10 mouse cellular contexts compared by ENCODE assay signal in the genomic region with DNA sequence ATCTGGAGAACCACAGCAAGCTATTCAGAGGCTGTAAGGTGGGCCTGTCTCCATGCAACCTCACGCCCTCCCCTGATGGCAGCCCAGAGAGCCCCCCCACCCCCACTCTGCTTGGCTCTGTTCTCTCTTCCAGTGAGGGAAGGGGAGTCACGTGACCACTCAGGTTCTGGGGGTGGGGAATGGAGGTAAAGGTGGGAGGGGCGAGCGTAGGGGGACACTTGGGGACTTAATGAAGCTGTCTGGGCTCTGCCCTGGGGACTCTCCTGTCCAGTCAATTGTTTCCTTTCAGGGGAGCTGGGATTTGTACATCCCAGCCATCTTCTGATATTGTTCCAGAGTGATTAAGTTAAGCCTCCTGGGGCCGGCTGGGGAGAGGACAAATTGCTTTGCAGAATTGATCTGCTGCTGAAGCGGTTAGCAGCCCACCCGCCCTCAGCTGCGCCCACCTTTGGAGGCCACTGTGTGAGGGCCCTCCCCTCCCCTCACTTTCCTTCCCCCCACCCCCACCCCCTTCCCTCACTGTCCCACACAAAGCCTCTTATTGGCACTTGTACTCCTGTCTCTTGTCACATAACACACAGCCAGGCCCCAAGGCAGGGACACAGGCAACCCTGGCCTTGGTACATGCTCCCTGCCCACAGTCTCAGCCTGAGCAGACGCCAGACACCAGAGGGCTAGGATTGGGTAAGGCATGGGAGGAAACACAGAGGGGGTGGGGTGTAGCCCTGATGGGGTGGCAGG. TPM values are rescaled to one million over a fixed set of nuclear protein-coding genes. Genes with fewer than 3 reads are reported as not detected.
A peak's percentile ranks its signal among the peaks of the same experiment; 100 is the strongest.
DNase-seq lines count a peak whose midpoint lies in the region; ATAC-seq and TF ChIP-seq lines count a peak whose summit lies in the region.
"Had no signal": no experiment of that assay in that cellular context is flagged by ENCODE, and none has a peak within 500 bp of the region (broad histone marks: within the 10 kb centered on the region; RNA-seq: fewer than 3 reads in every experiment).

No protein-coding gene starts in this region.

- 13% methylated on average over 8 of the region's 9 CpGs for WGBS in heart, embryonic 14.5 days
- WGBS in hindbrain, embryonic 13.5 days: 4% methylated on average over 9 of the region's 9 CpGs

- 0 out of 4 replicates have a peak overlapping the region, but pooled peaks of 1 of the 2 experiments have one; percentile 14 for H3K27ac ChIP-seq in heart, embryonic 14.5 days (replicated peaks in 1 of 2; ENCODE audit: control insufficient read depth in 1 of 2, insufficient read depth in 1 of 2, low read depth in 2 of 2, low read length in 2 of 2)
- peak overlapping the region; percentile 95 for H3K27ac ChIP-seq in hindbrain, embryonic 13.5 days

- DNase-seq in heart, postnatal 25 days (ENCODE audit: low spot score): no peak
- DNase-seq in embryo, embryonic 11.5 days (ENCODE audit: low read depth, low spot score): peak; percentile 53
- no peak for DNase-seq in layer of hippocampus, adult 8-10 months (ENCODE audit: low spot score in 2 of 2)
- DNase-seq in ovary, postnatal 36 days (ENCODE audit: low spot score): no peak
- DNase-seq in right cerebral cortex, postnatal 10 days (ENCODE audit: low spot score in 2 of 2): no peak
- DNase-seq: kidney, postnatal 25 days; lung, postnatal 10 days had no signal

- H3K36me3 ChIP-seq in heart, embryonic 14.5 days (ENCODE audit: control insufficient read depth, insufficient read depth, low read length): no peaks in the 10 kb centered on the region
- no peaks in the 10 kb centered on the region for H3K36me3 ChIP-seq in hindbrain, embryonic 13.5 days
- no peaks in the 10 kb centered on the region for H3K36me3 ChIP-seq in myocyte (ENCODE audit: control insufficient read depth, insufficient read depth)

- peak; percentile 10; the same call in 1 of the 2 replicates for ATAC-seq in heart, embryonic 14.5 days (ENCODE audit: insufficient number of reproducible peaks, insufficient read depth, low FRiP score, low read depth)
- peak; percentile 85 for ATAC-seq in hindbrain, embryonic 13.5 days (ENCODE audit: low FRiP score)

- H3K4me1 ChIP-seq in heart, embryonic 14.5 days (ENCODE audit: control insufficient read depth in 2 of 2, insufficient read depth in 2 of 2, low read length in 2 of 2): peaks cover 12 to 13% of the 10 kb centered on the region in 2 experiments; a peak in 3 of 4 replicates
- H3K4me1 ChIP-seq in hindbrain, embryonic 13.5 days (replicated peaks): peaks cover 52% of the 10 kb centered on the region

- no peaks in the 10 kb centered on the region for H3K79me2 ChIP-seq in myocyte (ENCODE audit: control insufficient read depth, insufficient read depth)

- TF ChIP-seq POLR2A in myocyte (IDR thresholded peaks at IDR 0.05; ENCODE audit: insufficient read length, low read depth): no peak

- peaks cover 17% of the 10 kb centered on the region for H3K27me3 ChIP-seq in heart, embryonic 14.5 days (ENCODE audit: control insufficient read depth, insufficient read depth, low read length)
- peaks cover 42% of the 10 kb centered on the region for H3K27me3 ChIP-seq in hindbrain, embryonic 13.5 days
- H3K27me3 ChIP-seq in myocyte (ENCODE audit: control insufficient read depth, insufficient read depth, insufficient read length): peaks cover 8% of the 10 kb centered on the region

- intact Hi-C loops in heart, postnatal 25 days (cut with DNase I): no loop called here

- peak overlapping the region; percentile 18; the same call in 1 of the 2 replicates for H3K4me2 ChIP-seq in heart, embryonic 14.5 days (ENCODE audit: low read length)
- peak overlapping the region; percentile 32 for H3K4me2 ChIP-seq in hindbrain, embryonic 13.5 days
- H3K4me2 ChIP-seq in myocyte (ENCODE audit: low read depth): no peak overlapping the region

- H3ac ChIP-seq in myocyte (ENCODE audit: control insufficient read depth, insufficient read length): no peak overlapping the region

- no peaks in the 10 kb centered on the region for H3K9me3 ChIP-seq in heart, embryonic 14.5 days (ENCODE audit: control insufficient read depth, low read length)
- no peaks in the 10 kb centered on the region for H3K9me3 ChIP-seq in hindbrain, embryonic 13.5 days

- H3K4me3 ChIP-seq in heart, embryonic 14.5 days (ENCODE audit: control insufficient read depth in 1 of 2, insufficient read depth in 1 of 2, low read depth in 1 of 2, low read length in 2 of 2): no peak overlapping the region
- no peak overlapping the region for H3K4me3 ChIP-seq in hindbrain, embryonic 13.5 days
- H3K4me3 ChIP-seq in myocyte: no peak overlapping the region

- no peak overlapping the region for H3K9ac ChIP-seq in heart, embryonic 14.5 days (ENCODE audit: low read length)
- peak overlapping the region; percentile 66; the same call in 1 of the 2 replicates for H3K9ac ChIP-seq in hindbrain, embryonic 13.5 days

TF ChIP-seq in myocyte, 11 proteins besides CTCF, POLR2A, EP300 and RAD21:
- TF ChIP-seq USF1 (IDR thresholded peaks at IDR 0.05; ENCODE audit: low read depth) (peak; percentile 9), CEBPB (IDR thresholded peaks at IDR 0.05; ENCODE audit: insufficient read depth, poor library complexity, severe bottlenecking) (no peak)

RNA-seq across cellular contexts. Expression of a gene that starts 11.5 kb away (rescaled TPM):
- polyA plus RNA-seq in heart, embryonic 14.5 days (2014; fragmentation: Nextera tagmentation; extraction: Ambion mirVana): 0.81 and 0.89 TPM in 2 replicates
- under 1 TPM; 0.26 to 0.34 TPM for total RNA-seq in heart, postnatal 25 days (2021)
- polyA plus RNA-seq in hindbrain, embryonic 13.5 days (2015; fragmentation: Nextera tagmentation; extraction: Ambion mirVana): 12.6 and 15.2 TPM in 2 replicates
- 9.3 TPM for polyA plus RNA-seq in myocyte (2012; fragmentation: generic; extraction: Trizol)
- total RNA-seq in layer of hippocampus, adult 8-10 months (2022): 100 to 1,000 TPM; 330 to 455 (median 386) TPM

RNA-seq across cellular contexts. Expression of a gene that starts 43.7 kb away (rescaled TPM):
- polyA plus RNA-seq in heart, embryonic 14.5 days (2014; fragmentation: Nextera tagmentation; extraction: Ambion mirVana): 11.2 TPM in 2 replicates
- total RNA-seq in heart, postnatal 25 days (2021): 10 to 100 TPM; 32.5 to 34.4 TPM
- 10.2 and 10.6 TPM in 2 replicates for polyA plus RNA-seq in hindbrain, embryonic 13.5 days (2015; fragmentation: Nextera tagmentation; extraction: Ambion mirVana)
- 59.5 TPM for polyA plus RNA-seq in myocyte (2012; fragmentation: generic; extraction: Trizol)
- 10 to 100 TPM; 59.2 to 68.7 (median 63.5) TPM for total RNA-seq in layer of hippocampus, adult 8-10 months (2022)
